Mouse (Mus musculus): ENCODE measurements around the gene Nkx2-2.

The Nkx2-2 gene

GRCm38 (mm10) chr2:147193271-147194255, at the start of gene Nkx2-2:
Gene Nkx2-2 (minus strand): TSS chr2:147194243.
- no peak for DNase-seq

GRCm38 (mm10) chr2:147235707-147236290, 41.8 kb upstream of the Nkx2-2 start:
- no peak for DNase-seq

GRCm38 (mm10) chr2:147231175-147231574, 37.1 kb upstream of the Nkx2-2 start:
- DNase-seq, result no peak

GRCm38 (mm10) chr2:147205076-147205615, 11.1 kb upstream of the Nkx2-2 start:
- no peak for DNase-seq

GRCm38 (mm10) chr2:147194711-147195615, 920 bp upstream of the Nkx2-2 start:
- no peak for DNase-seq

GRCm38 (mm10) chr2:147192731-147193130, 1.3 kb downstream of the Nkx2-2 start:
- no peak for DNase-seq

- peak; percentile 86 for DNase-seq
These were observed 3.6 kb downstream of the Nkx2-2 start for GRCm38 (mm10) chr2:147190316-147191021.

GRCm38 (mm10) chr2:147189546-147190315, 4.3 kb downstream of the Nkx2-2 start:
- DNase-seq, result no peak

- no peak for DNase-seq
These were observed 5.0 kb downstream of the Nkx2-2 start for GRCm38 (mm10) chr2:147188871-147189545.

GRCm38 (mm10) chr2:147188074-147188700, 5.9 kb downstream of the Nkx2-2 start:
- DNase-seq, result no peak

- no peak for DNase-seq
These were observed 6.8 kb downstream of the Nkx2-2 start for GRCm38 (mm10) chr2:147187061-147187870.

- DNase-seq, result no peak
These were observed 7.8 kb downstream of the Nkx2-2 start for GRCm38 (mm10) chr2:147186261-147186681.

- DNase-seq, result no peak
These were observed 8.5 kb downstream of the Nkx2-2 start for GRCm38 (mm10) chr2:147185561-147185960.

GRCm38 (mm10) chr2:147184071-147184990, 9.7 kb downstream of the Nkx2-2 start:
- no peak for DNase-seq

GRCm38 (mm10) chr2:147183521-147183920, 10.5 kb downstream of the Nkx2-2 start:
- no peak for DNase-seq

- no peak for DNase-seq
These were observed 11.3 kb downstream of the Nkx2-2 start for GRCm38 (mm10) chr2:147182709-147183260.

GRCm38 (mm10) chr2:147181926-147182708, 11.9 kb downstream of the Nkx2-2 start:
- DNase-seq, result no peak
